ENCODE assay signal across 20 mouse cellular contexts in the genomic region with DNA sequence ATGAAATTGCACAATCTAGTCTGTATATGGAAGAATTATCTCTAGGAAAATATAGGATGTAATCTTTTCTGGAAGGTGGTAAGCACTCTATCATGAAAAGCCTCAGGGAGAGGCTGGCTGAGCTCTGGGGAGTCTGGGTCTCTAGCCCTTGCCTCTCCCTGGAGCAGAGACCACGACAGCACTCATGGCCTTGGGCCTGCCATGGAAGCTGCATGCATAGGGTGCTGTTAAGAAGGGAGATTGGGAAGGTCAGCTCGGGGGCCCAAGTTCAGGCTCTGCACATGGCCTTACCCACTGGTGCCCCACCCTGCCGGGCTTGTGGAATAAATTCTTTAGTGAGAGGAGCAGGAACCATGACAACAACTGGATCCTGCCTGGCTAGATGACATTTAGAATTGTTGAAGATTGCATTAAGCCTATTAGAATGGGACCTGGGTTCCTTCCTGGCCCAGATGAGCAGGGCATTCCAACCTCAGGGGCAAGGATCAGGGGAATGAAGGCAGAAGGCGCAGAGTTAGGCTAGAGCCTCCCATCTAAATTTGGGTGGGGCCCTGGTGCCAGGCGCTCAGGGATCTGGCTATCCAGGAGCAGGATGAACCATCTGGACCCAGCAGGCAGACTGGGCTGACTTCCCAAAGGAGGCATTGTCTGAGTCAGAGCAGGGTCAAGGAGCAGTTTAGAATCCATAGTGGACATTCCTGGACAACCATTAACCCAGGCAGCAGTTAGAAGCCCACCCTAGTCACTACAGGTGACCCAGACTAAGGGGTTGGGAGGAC. TPM values are rescaled to one million over a fixed set of nuclear protein-coding genes. Genes with fewer than 3 reads are reported as not detected.
A peak's percentile ranks its signal among the peaks of the same experiment; 100 is the strongest.
DNase-seq lines count a peak whose midpoint lies in the region; TF ChIP-seq lines count a peak whose summit lies in the region.
"Had no signal": no experiment of that assay in that cellular context is flagged by ENCODE, and none has a peak within 500 bp of the region (broad histone marks: within the 10 kb centered on the region; RNA-seq: fewer than 3 reads in every experiment).

No protein-coding gene starts in this region.

- TF ChIP-seq POLR2A in heart, adult 2 months (IDR thresholded peaks at IDR 0.05; ENCODE audit: insufficient read depth, low read depth, low read length), result no peak
- no peak for TF ChIP-seq POLR2A in cerebellum, adult 2 months (IDR thresholded peaks at IDR 0.05; ENCODE audit: borderline replicate concordance, insufficient read depth, low read length)
- TF ChIP-seq POLR2A in embryonic fibroblast, embryonic 13.5 days (IDR thresholded peaks at IDR 0.05; ENCODE audit: low read depth, low read length), result no peak

- no peak for TF ChIP-seq EP300 in heart, adult 2 months (IDR thresholded peaks at IDR 0.05; ENCODE audit: insufficient read depth, low read depth, low read length)

- no peaks in the 10 kb centered on the region for H3K27me3 ChIP-seq in heart, adult 2 months (ENCODE audit: control insufficient read depth, insufficient read depth, low read length)
- H3K27me3 ChIP-seq in cerebellum, adult 2 months (ENCODE audit: control insufficient read depth, insufficient read depth, low read length), result no peaks in the 10 kb centered on the region
- H3K27me3 ChIP-seq: limb, embryonic 15.5 days had no signal

- no peak overlapping the region for H3K9ac ChIP-seq in heart, adult 2 months (ENCODE audit: low read depth, low read length)
- H3K9ac ChIP-seq: heart, embryonic 13.5 days; limb, embryonic 15.5 days; liver, postnatal 0 days had no signal

- WGBS in heart, adult 2 months, result 61% methylated on average over 5 of the region's 5 CpGs
- 35% methylated on average over 5 of the region's 5 CpGs for WGBS in cerebellum, adult 2 months

- H3K27ac ChIP-seq in heart, adult 2 months, result peak overlapping the region; percentile 95
- no peak overlapping the region for H3K27ac ChIP-seq in cerebellum, adult 2 months (ENCODE audit: insufficient read depth, low read length)
- peak overlapping the region; percentile 27; the same call in 1 of the 2 replicates for H3K27ac ChIP-seq in embryonic fibroblast, embryonic 13.5 days (ENCODE audit: insufficient read depth, low read length)
- H3K27ac ChIP-seq: heart, embryonic 13.5 days; hindbrain, postnatal 0 days; limb, embryonic 15.5 days had no signal

- H3K4me1 ChIP-seq in heart, adult 2 months (ENCODE audit: control insufficient read depth, insufficient read depth, low read length), result peaks cover 28% of the 10 kb centered on the region
- H3K4me1 ChIP-seq in cerebellum, adult 2 months (ENCODE audit: control insufficient read depth, insufficient read depth, low read length), result peaks cover 47% of the 10 kb centered on the region
- peaks cover 20% of the 10 kb centered on the region for H3K4me1 ChIP-seq in embryonic fibroblast, embryonic 13.5 days (ENCODE audit: control insufficient read depth, insufficient read depth, low read length)

- DNase-seq in heart, adult 2 months, result no peak
- DNase-seq in heart, adult 9 months (ENCODE audit: low spot score in 2 of 2), result no peak
- peak; percentile 56 for DNase-seq in MN1 (ENCODE audit: low spot score)
- peak; percentile 82 to 89 for DNase-seq in cerebellum, adult 2 months
- no peak for DNase-seq in embryo, embryonic 9.5 days (ENCODE audit: extremely low spot score)
- DNase-seq in left cerebral cortex, postnatal 10 days (ENCODE audit: extremely low spot score in 1 of 2, low spot score in 2 of 2), result no peak
- DNase-seq: adrenal gland, adult 8-10 months; gastrocnemius, postnatal 25 days; heart, postnatal 36 days; kidney, adult 18-20 months; kidney, postnatal 14 days; liver, postnatal 0 days; lung, postnatal 14 days; retina, postnatal 1 day; right cerebral cortex, postnatal 4 days had no signal

- H3K4me3 ChIP-seq in heart, adult 2 months, result no peak overlapping the region
- H3K4me3 ChIP-seq in cerebellum, adult 2 months (replicated peaks; ENCODE audit: insufficient read depth, low read depth, low read length), result no peak overlapping the region
- H3K4me3 ChIP-seq in embryonic fibroblast, embryonic 13.5 days (ENCODE audit: insufficient read depth, low read length), result no peak overlapping the region
- H3K4me3 ChIP-seq: heart, embryonic 13.5 days; limb, embryonic 15.5 days had no signal

- intact Hi-C loops in heart, adult 2 months (cut with DNase I), result loop anchor here (2.0 kb wide), 1 partner anchor 59 kb away; a partner anchor contains a TSS
- intact Hi-C loops in left cerebral cortex, postnatal 10 days (cut with DNase I), result loop anchor here (5.0 kb wide), 3 partner anchors 59 to 106 kb away; a partner anchor contains a TSS

- H3K79me2 ChIP-seq in heart, adult 2 months (replicated peaks; ENCODE audit: control insufficient read depth, insufficient read depth, low read length), result peaks cover 2% of the 10 kb centered on the region

- TF ChIP-seq CTCF in heart, adult 2 months (IDR thresholded peaks at IDR 0.05), result no peak
- TF ChIP-seq CTCF in cerebellum, adult 2 months (IDR thresholded peaks at IDR 0.05; ENCODE audit: borderline replicate concordance, insufficient read depth, low read depth, low read length), result no peak
- TF ChIP-seq CTCF in embryonic fibroblast, embryonic 13.5 days (IDR thresholded peaks at IDR 0.05; ENCODE audit: borderline replicate concordance, insufficient read depth, low read length), result no peak

- peaks cover 39% of the 10 kb centered on the region for H3K36me3 ChIP-seq in heart, adult 2 months (ENCODE audit: control insufficient read depth, insufficient read depth, low read length)

RNA-seq across cellular contexts. Expression of a gene that starts 4.4 kb away (rescaled TPM):
- 10 to 100 TPM; 30.0 to 41.7 TPM for total RNA-seq in heart, adult 2 months (2021)
- 32.9 and 44.0 TPM in 2 replicates for polyA plus RNA-seq in heart, adult 2 months (2012; rRNA removed)
- 18.3 and 20.9 TPM in 2 replicates for polyA plus RNA-seq in cerebellum, adult 2 months (2012; rRNA removed)
- 208 and 272 TPM in 2 replicates for polyA plus RNA-seq in embryonic fibroblast, embryonic 13.5 days (2011; ENCODE audit: insufficient read length, low read depth, missing spikeins)
- total RNA-seq in left cerebral cortex, postnatal 10 days (2021), result 1 to 10 TPM; 7.5 to 8.3 TPM
- total RNA-seq: megakaryocyte-erythroid progenitor cell, adult 5-6 weeks had no signal

RNA-seq across cellular contexts. Expression of a gene that starts 59.5 kb away (rescaled TPM):
- total RNA-seq in heart, adult 2 months (2021), result 10 to 100 TPM; 76.5 to 82.3 TPM
- polyA plus RNA-seq in heart, adult 2 months (2012; rRNA removed), result 50.9 and 94.6 TPM in 2 replicates
- polyA plus RNA-seq in cerebellum, adult 2 months (2012; rRNA removed), result 386 and 408 TPM in 2 replicates
- polyA plus RNA-seq in embryonic fibroblast, embryonic 13.5 days (2011; ENCODE audit: insufficient read length, low read depth, missing spikeins), result 216 and 238 TPM in 2 replicates
- 100 to 1,000 TPM; 246 to 267 TPM for total RNA-seq in left cerebral cortex, postnatal 10 days (2021)

Comparison
In these comparisons a context has a peak if more than half of its experiments do, and no peak if none do; other contexts are left out.
1. DNase-seq: peak in MN1 (single experiment) and cerebellum, adult 2 months (2 of 2); none in heart, adult 2 months (0 of 2), heart, adult 9 months (0 of 2), embryo, embryonic 9.5 days (single experiment) and left cerebral cortex, postnatal 10 days (0 of 2).